ENCODE assay signal across 32 mouse cellular contexts in genomic region chr8:128461716-128462115, GRCm38 (mm10).
DNase-seq lines count a peak whose midpoint lies in the region; ATAC-seq and TF ChIP-seq lines count a peak whose summit lies in the region.
"Had no signal": no experiment of that assay in that cellular context is flagged by ENCODE, and none has a peak within 500 bp of the region (broad histone marks: within the 10 kb centered on the region; RNA-seq: fewer than 3 reads in every experiment).

No protein-coding gene starts in this region.

- no peak overlapping the region for H3K4me2 ChIP-seq in heart, embryonic 12.5 days
- no peak overlapping the region for H3K4me2 ChIP-seq in heart, postnatal 0 days (ENCODE audit: low read depth, low read length)
- no peak overlapping the region for H3K4me2 ChIP-seq in heart, embryonic 11.5 days
- no peak overlapping the region for H3K4me2 ChIP-seq in kidney, embryonic 15.5 days
- H3K4me2 ChIP-seq: embryonic facial prominence, embryonic 13.5 days; forebrain, embryonic 12.5 days; forebrain, embryonic 15.5 days; heart, embryonic 13.5 days; hindbrain, embryonic 13.5 days; intestine, embryonic 15.5 days had no signal

- no peak overlapping the region for H3K9ac ChIP-seq in heart, embryonic 12.5 days
- H3K9ac ChIP-seq in heart, postnatal 0 days (replicated peaks; ENCODE audit: low read depth, low read length), result no peak overlapping the region
- H3K9ac ChIP-seq in heart, embryonic 11.5 days (ENCODE audit: low read depth, low read length), result no peak overlapping the region
- no peak overlapping the region for H3K9ac ChIP-seq in kidney, embryonic 15.5 days
- H3K9ac ChIP-seq: embryonic facial prominence, embryonic 13.5 days; forebrain, embryonic 12.5 days; forebrain, embryonic 15.5 days; heart, embryonic 13.5 days; hindbrain, embryonic 13.5 days; intestine, embryonic 15.5 days had no signal

- H3K27me3 ChIP-seq in heart, embryonic 12.5 days (replicated peaks), result no peaks in the 10 kb centered on the region
- H3K27me3 ChIP-seq in heart, postnatal 0 days (ENCODE audit: control insufficient read depth, insufficient read depth, low read length), result no peaks in the 10 kb centered on the region
- H3K27me3 ChIP-seq in heart, embryonic 11.5 days (ENCODE audit: control insufficient read depth, insufficient read depth, low read length), result no peaks in the 10 kb centered on the region
- no peaks in the 10 kb centered on the region for H3K27me3 ChIP-seq in kidney, embryonic 15.5 days
- H3K27me3 ChIP-seq: CH12.LX; embryonic facial prominence, embryonic 13.5 days; forebrain, embryonic 12.5 days; forebrain, embryonic 15.5 days; heart, embryonic 13.5 days; hindbrain, embryonic 13.5 days; intestine, embryonic 15.5 days; Patski had no signal

- H3K4me1 ChIP-seq in heart, embryonic 12.5 days (replicated peaks), result peaks cover 2% of the 10 kb centered on the region; the same call in 1 of the 2 replicates
- H3K4me1 ChIP-seq in heart, postnatal 0 days (ENCODE audit: control insufficient read depth, insufficient read depth), result no peaks in the 10 kb centered on the region; the same call in 1 of the 2 replicates
- H3K4me1 ChIP-seq in heart, embryonic 11.5 days (ENCODE audit: control insufficient read depth, insufficient read depth, low read length), result no peaks in the 10 kb centered on the region
- H3K4me1 ChIP-seq in kidney, embryonic 15.5 days, result peaks cover 27% of the 10 kb centered on the region
- H3K4me1 ChIP-seq: forebrain, embryonic 15.5 days; intestine, embryonic 15.5 days had no signal

- no peak for TF ChIP-seq CTCF in heart, postnatal 0 days (IDR thresholded peaks at IDR 0.05; ENCODE audit: low read depth)

- H3K27ac ChIP-seq in heart, embryonic 12.5 days (ENCODE audit: poor library complexity, severe bottlenecking), result no peak overlapping the region
- peak overlapping the region; percentile 57 for H3K27ac ChIP-seq in heart, postnatal 0 days (ENCODE audit: low read depth)
- H3K27ac ChIP-seq in heart, embryonic 11.5 days (ENCODE audit: low read depth, low read length), result no peak overlapping the region
- H3K27ac ChIP-seq in kidney, embryonic 15.5 days, result 0 out of 2 replicates have a peak overlapping the region, but pooled peaks have one; percentile 15
- H3K27ac ChIP-seq: embryonic facial prominence, embryonic 10.5 days; embryonic facial prominence, embryonic 13.5 days; forebrain, embryonic 12.5 days; forebrain, embryonic 15.5 days; heart, embryonic 13.5 days; hindbrain, embryonic 10.5 days; hindbrain, embryonic 13.5 days; intestine, embryonic 15.5 days; kidney, postnatal 0 days had no signal

- no peak overlapping the region for H3K4me3 ChIP-seq in heart, embryonic 12.5 days
- H3K4me3 ChIP-seq in heart, postnatal 0 days (ENCODE audit: low read depth, low read length), result no peak overlapping the region
- no peak overlapping the region for H3K4me3 ChIP-seq in heart, embryonic 11.5 days (ENCODE audit: low read depth, low read length)
- no peak overlapping the region for H3K4me3 ChIP-seq in kidney, embryonic 15.5 days (replicated peaks)
- H3K4me3 ChIP-seq: embryonic facial prominence, embryonic 10.5 days; embryonic facial prominence, embryonic 13.5 days; erythroblast, embryonic 14.5 days; forebrain, embryonic 12.5 days; forebrain, embryonic 15.5 days; heart, embryonic 13.5 days; hindbrain, embryonic 10.5 days; hindbrain, embryonic 13.5 days; intestine, embryonic 15.5 days had no signal

- intact Hi-C loops in gastrocnemius, postnatal 14 days (cut with DNase I; ENCODE audit: low total_unique reads), result no loop called here

- peak; percentile 24 for DNase-seq in gastrocnemius, adult 18-20 months (ENCODE audit: low spot score)
- no peak for DNase-seq in gastrocnemius, postnatal 14 days
- DNase-seq in heart, adult 11 months, result peak; percentile 87
- no peak for DNase-seq in heart, postnatal 0 days (ENCODE audit: low spot score)
- DNase-seq in kidney, adult 8-10 months, result no peak
- DNase-seq: adrenal gland, postnatal 10 days; adrenal gland, postnatal 36 days; B cell, adult 2 months; cerebellum, adult 11 months; cerebellum, adult 2 months; cerebellum, adult 9-11 months; cerebellum, postnatal 36 days; embryo, embryonic 11 days; kidney, adult 11 months; kidney, adult 9 months had no signal

- H3K36me3 ChIP-seq in heart, embryonic 12.5 days, result peaks cover 83% of the 10 kb centered on the region
- peaks cover 93% of the 10 kb centered on the region for H3K36me3 ChIP-seq in heart, postnatal 0 days (replicated peaks; ENCODE audit: control insufficient read depth, insufficient read depth, low read length)
- peaks cover 32% of the 10 kb centered on the region for H3K36me3 ChIP-seq in heart, embryonic 11.5 days (ENCODE audit: control insufficient read depth, insufficient read depth, low read length)
- H3K36me3 ChIP-seq in kidney, embryonic 15.5 days, result peaks cover 68% of the 10 kb centered on the region
- H3K36me3 ChIP-seq: forebrain, embryonic 12.5 days; G1E; hindbrain, embryonic 10.5 days; intestine, embryonic 15.5 days had no signal

- TF ChIP-seq EP300 in heart, postnatal 0 days (IDR thresholded peaks at IDR 0.05; ENCODE audit: low read depth), result no peak

- ATAC-seq in heart, embryonic 12.5 days (ENCODE audit: insufficient number of reproducible peaks, low FRiP score), result no peak
- no peak for ATAC-seq in heart, postnatal 0 days (ENCODE audit: insufficient read depth, low read depth)
- ATAC-seq in heart, embryonic 11.5 days (replicated peaks; ENCODE audit: insufficient number of reproducible peaks, low FRiP score, low TSS enrichment), result no peak
- no peak for ATAC-seq in kidney, embryonic 15.5 days (replicated peaks; ENCODE audit: low FRiP score)
- ATAC-seq: forebrain, embryonic 15.5 days; hindbrain, embryonic 16.5 days; intestine, embryonic 15.5 days; Patski had no signal

- H3K9me3 ChIP-seq in heart, embryonic 12.5 days (replicated peaks), result no peaks in the 10 kb centered on the region
- no peaks in the 10 kb centered on the region for H3K9me3 ChIP-seq in heart, postnatal 0 days (replicated peaks; ENCODE audit: control insufficient read depth, low read length)
- H3K9me3 ChIP-seq in heart, embryonic 11.5 days (replicated peaks; ENCODE audit: control insufficient read depth, low read length), result no peaks in the 10 kb centered on the region
- no peaks in the 10 kb centered on the region for H3K9me3 ChIP-seq in kidney, embryonic 15.5 days (replicated peaks)
- H3K9me3 ChIP-seq: embryonic facial prominence, embryonic 10.5 days; embryonic facial prominence, embryonic 13.5 days; forebrain, embryonic 12.5 days; forebrain, embryonic 15.5 days; G1E; heart, embryonic 13.5 days; hindbrain, embryonic 10.5 days; hindbrain, embryonic 13.5 days; intestine, embryonic 15.5 days had no signal

Comparison
In these comparisons a context has a peak if more than half of its experiments do, and no peak if none do; other contexts are left out.
1. DNase-seq: peak in gastrocnemius, adult 18-20 months (single experiment) and heart, adult 11 months (single experiment); none in gastrocnemius, postnatal 14 days (single experiment), heart, postnatal 0 days (single experiment) and kidney, adult 8-10 months (0 of 2).
2. H3K27ac ChIP-seq: peak in heart, postnatal 0 days (single experiment) and kidney, embryonic 15.5 days (single experiment); none in heart, embryonic 12.5 days (single experiment) and heart, embryonic 11.5 days (single experiment).